Mouse (Mus musculus) heart, embryonic 15.5 days (tissue): ENCODE data around the gene Xirp1. TPM values are rescaled to one million over a fixed set of nuclear protein-coding genes. Genes with fewer than 3 reads are reported as not detected.

Experiments used
- ATAC-seq: fragments of 200-750 bp; cut with Nextera tagmentation; replicated peaks from 2 replicates; pipeline ENCODE4 v1.8.0; 2017; ENCODE audit warnings: low read depth, moderate TSS enrichment; ENCODE audit not compliant: insufficient number of reproducible peaks, insufficient read depth, low FRiP score
- H3K27ac ChIP-seq: fragments of 300-500 bp; sonication (generic); 2 replicates; pipeline ENCODE4 v1.5.1; 2015; ENCODE audit warnings: mild to moderate bottlenecking, inconsistent platforms
- H3K27me3 ChIP-seq: fragments of 300-500 bp; sonication (generic); 2 replicates; pipeline ENCODE4 v1.6.1; 2015; ENCODE audit warnings: inconsistent platforms
- H3K36me3 ChIP-seq: fragments of 300-500 bp; sonication (generic); 2 replicates; pipeline ENCODE4 v1.6.1; 2015; ENCODE audit warnings: mild to moderate bottlenecking, inconsistent platforms
- H3K4me1 ChIP-seq: fragments of 300-500 bp; sonication (generic); replicated peaks from 2 replicates; pipeline ENCODE4 v1.6.1; 2015; ENCODE audit warnings: inconsistent platforms
- H3K4me2 ChIP-seq: fragments of 300-500 bp; sonication (generic); 2 replicates; pipeline ENCODE4 v1.6.1; 2015; ENCODE audit warnings: inconsistent platforms, mild to moderate bottlenecking, moderate library complexity
- H3K4me3 ChIP-seq: fragments of 300-500 bp; sonication (generic); 2 replicates; pipeline ENCODE4 v1.5.1; 2015; ENCODE audit warnings: mild to moderate bottlenecking, inconsistent platforms
- H3K9ac ChIP-seq: fragments of 300-500 bp; sonication (generic); 2 replicates; pipeline ENCODE4 v1.6.1; 2015; ENCODE audit warnings: mild to moderate bottlenecking, inconsistent platforms
- H3K9me3 ChIP-seq: fragments of 300-500 bp; sonication (generic); replicated peaks from 2 replicates; pipeline ENCODE4 v1.6.1; 2016; ENCODE audit warnings: inconsistent platforms
- WGBS: fragments of 180-500 bp; shearing (Covaris S2); methylation state at CpG from one replicate; pipeline ENCODE4 v1.1.7; 2015; ENCODE audit warnings: mixed read lengths; 5-methylcytosine and 5-hydroxymethylcytosine counted together
- polyA plus RNA-seq: library from polyadenylated mRNA; unstranded; fragments of >200 nt; fragmentation: Nextera tagmentation; extraction: Ambion mirVana; gene quantifications from 2 replicates; pipeline ENCODE4 v1.2.1, GENCODE M21; 2015

Xirp1 gene
- polyA plus RNA-seq, result 45.2 and 51.0 TPM in 2 replicates

GRCm38 (mm10) chr9:120023086-120023811, at the start of gene Xirp1:
TSS of gene Xirp1 (minus strand) at chr9:120023598.
- Histone ChIP-seq H3K9me3 (no peaks in the 10 kb centered on the region), H3K36me3 (peaks cover 10% of the 10 kb centered on the region), H3K4me2 (peak within 1 kb of the TSS; percentile 63), H3K27me3 (no peaks in the 10 kb centered on the region), H3K27ac (peak within 1 kb of the TSS; percentile 96), H3K4me1 (peaks cover 64% of the 10 kb centered on the region), H3K9ac (peak within 1 kb of the TSS; percentile 78), H3K4me3 (peak within 1 kb of the TSS; percentile 65)
- ATAC-seq, result peak; percentile 59
- WGBS, result 44% methylated on average over 18 of the region's 18 CpGs

DNA sequence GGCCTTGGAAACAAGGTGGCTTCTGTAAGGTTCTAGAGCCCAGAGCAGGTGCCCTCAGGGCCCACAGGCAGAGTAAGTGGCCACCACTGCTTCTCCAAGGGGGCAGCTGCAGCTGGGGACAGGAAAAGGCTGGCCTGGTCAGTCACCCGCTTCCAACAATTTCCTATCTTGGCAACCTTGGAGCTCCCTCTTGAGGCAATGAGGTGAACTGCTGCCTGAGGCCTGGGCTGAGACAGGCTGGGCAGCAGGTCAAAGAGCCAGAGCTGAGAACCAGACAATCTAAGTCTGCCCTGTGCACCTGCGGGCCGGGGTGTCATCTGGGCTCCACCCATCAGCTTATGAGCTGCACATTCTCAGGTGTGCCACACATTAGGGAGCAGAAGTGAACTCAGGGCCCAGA, 49.8 kb upstream of the Xirp1 start:
- Histone ChIP-seq H3K4me2 (no peak overlapping the region), H3K36me3 (no peaks in the 10 kb centered on the region), H3K9me3 (no peaks in the 10 kb centered on the region), H3K9ac (no peak overlapping the region), H3K4me3 (no peak overlapping the region), H3K27me3 (no peaks in the 10 kb centered on the region), H3K27ac (no peak overlapping the region), H3K4me1 (peaks cover 2% of the 10 kb centered on the region; the same call in 1 of the 2 replicates)
- peak; percentile 47; the same call in 1 of the 2 replicates for ATAC-seq
- WGBS, result 15% methylated on average over 3 of the region's 3 CpGs

DNA sequence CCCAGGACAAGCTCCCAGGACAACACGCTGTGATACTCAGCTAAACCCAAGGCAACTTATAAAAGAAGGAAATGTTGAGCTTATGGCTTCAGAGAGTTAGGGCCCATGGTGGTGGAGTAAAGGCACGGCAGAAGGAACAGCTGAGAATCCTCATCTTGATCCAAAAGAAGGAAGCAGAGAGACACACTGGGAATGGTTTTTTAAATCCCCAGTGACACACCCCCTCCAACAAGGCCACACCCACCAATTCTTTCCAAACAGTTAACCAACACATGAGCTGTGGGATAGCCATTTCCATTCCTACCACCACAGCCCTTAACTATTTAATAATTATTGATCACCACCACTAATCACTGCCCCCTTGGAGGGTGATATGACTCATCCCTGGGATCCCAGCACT, 47.9 kb upstream of the Xirp1 start:
- peaks cover 2% of the 10 kb centered on the region; the same call in 1 of the 2 replicates for H3K4me1 ChIP-seq
- no peaks in the 10 kb centered on the region for H3K36me3 ChIP-seq
- H3K27me3 ChIP-seq, result no peaks in the 10 kb centered on the region
- no peak for ATAC-seq
- H3K4me2 ChIP-seq, result no peak overlapping the region
- no peak overlapping the region for H3K4me3 ChIP-seq
- no peak overlapping the region for H3K9ac ChIP-seq
- H3K9me3 ChIP-seq, result no peaks in the 10 kb centered on the region
- no peak overlapping the region for H3K27ac ChIP-seq
- 79% methylated on average over 2 of the region's 2 CpGs for WGBS

GRCm38 (mm10) chr9:120069779-120070178, 46.4 kb upstream of the Xirp1 start, which contains the start of gene Cx3cr1:
TSS of gene Cx3cr1 (minus strand) at chr9:120069879.
- Histone ChIP-seq H3K9me3 (no peaks in the 10 kb centered on the region), H3K27me3 (no peaks in the 10 kb centered on the region), H3K4me2 (no peak within 1 kb of the TSS), H3K9ac (no peak within 1 kb of the TSS), H3K36me3 (no peaks in the 10 kb centered on the region), H3K4me3 (no peak within 1 kb of the TSS), H3K27ac (no peak within 1 kb of the TSS), H3K4me1 (peaks cover 2% of the 10 kb centered on the region; the same call in 1 of the 2 replicates)
- ATAC-seq, result no peak
- 79% methylated on average over 11 of the region's 11 CpGs for WGBS

DNA sequence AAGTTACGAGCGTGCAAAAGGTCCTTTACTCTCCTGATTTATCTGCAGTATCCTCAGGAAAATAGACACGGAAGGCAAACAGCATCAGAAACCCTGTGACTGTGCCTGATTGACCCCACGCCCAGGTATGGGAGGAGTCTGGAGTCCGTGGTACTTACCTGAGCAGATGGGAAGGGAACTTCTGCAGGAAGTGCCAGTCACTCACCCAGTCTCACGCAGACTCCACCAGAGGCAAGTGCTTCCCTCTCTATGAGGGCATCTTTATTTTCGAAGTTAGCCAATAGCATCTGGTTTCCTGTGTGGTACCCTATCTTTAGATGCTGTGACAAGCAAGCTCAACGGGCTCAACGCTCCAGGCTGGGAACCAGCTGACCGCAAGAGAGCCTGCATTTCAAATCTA, 44.6 kb upstream of the Xirp1 start:
- Histone ChIP-seq H3K36me3 (no peaks in the 10 kb centered on the region), H3K4me3 (no peak overlapping the region), H3K4me2 (no peak overlapping the region), H3K4me1 (peaks cover 2% of the 10 kb centered on the region; the same call in 1 of the 2 replicates), H3K27me3 (no peaks in the 10 kb centered on the region), H3K9me3 (no peaks in the 10 kb centered on the region), H3K9ac (no peak overlapping the region), H3K27ac (no peak overlapping the region)
- 47% methylated on average over 10 of the region's 10 CpGs for WGBS
- ATAC-seq, result no peak

DNA sequence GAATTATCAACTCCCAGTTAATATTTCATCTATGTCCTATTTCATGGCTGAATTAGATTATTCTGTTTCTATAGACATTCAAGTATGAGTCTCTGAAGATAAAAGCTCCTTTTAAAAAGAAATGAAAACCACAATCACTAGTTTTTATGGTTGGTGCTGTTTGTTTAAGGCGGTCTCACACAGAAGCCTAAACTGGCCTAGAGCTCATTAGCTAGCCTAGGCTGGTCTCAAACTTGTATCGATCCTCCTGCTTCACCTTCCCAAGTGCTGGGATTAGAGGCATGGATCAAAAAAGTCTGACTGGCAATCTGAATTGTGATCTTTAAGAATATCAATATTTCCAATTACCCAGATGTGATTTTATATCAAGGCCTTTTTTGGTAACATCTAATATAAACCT, 44.2 kb upstream of the Xirp1 start:
- no peak overlapping the region for H3K4me3 ChIP-seq
- 76% methylated on average over 2 of the region's 2 CpGs for WGBS

GRCm38 (mm10) chr9:120064317-120064716, 40.9 kb upstream of the Xirp1 start:
- ATAC-seq, result no peak
- no peak overlapping the region for H3K9ac ChIP-seq
- no peaks in the 10 kb centered on the region for H3K9me3 ChIP-seq
- 67% methylated on average over 4 of the region's 4 CpGs for WGBS
- no peaks in the 10 kb centered on the region for H3K36me3 ChIP-seq
- no peak overlapping the region for H3K4me2 ChIP-seq
- no peak overlapping the region for H3K4me3 ChIP-seq
- H3K4me1 ChIP-seq, result no peaks in the 10 kb centered on the region
- H3K27me3 ChIP-seq, result no peaks in the 10 kb centered on the region
- no peak overlapping the region for H3K27ac ChIP-seq

More for the DNA sequence above, 44.2 kb upstream of the Xirp1 start:
- H3K9ac ChIP-seq, result no peak overlapping the region
- H3K27me3 ChIP-seq, result no peaks in the 10 kb centered on the region
- H3K4me2 ChIP-seq, result no peak overlapping the region
- no peak for ATAC-seq
- no peaks in the 10 kb centered on the region for H3K4me1 ChIP-seq
- H3K9me3 ChIP-seq, result no peaks in the 10 kb centered on the region
- H3K27ac ChIP-seq, result no peak overlapping the region
- no peaks in the 10 kb centered on the region for H3K36me3 ChIP-seq

- no peak overlapping the region for H3K4me2 ChIP-seq
- no peaks in the 10 kb centered on the region for H3K9me3 ChIP-seq
- 63% methylated on average over 3 of the region's 3 CpGs for WGBS
- H3K27me3 ChIP-seq, result no peaks in the 10 kb centered on the region
- no peak for ATAC-seq
- H3K9ac ChIP-seq, result no peak overlapping the region
- no peaks in the 10 kb centered on the region for H3K4me1 ChIP-seq
- H3K36me3 ChIP-seq, result no peaks in the 10 kb centered on the region
- H3K27ac ChIP-seq, result no peak overlapping the region
- no peak overlapping the region for H3K4me3 ChIP-seq
These were observed 35.3 kb upstream of the Xirp1 start for GRCm38 (mm10) chr9:120058730-120059129.

DNA sequence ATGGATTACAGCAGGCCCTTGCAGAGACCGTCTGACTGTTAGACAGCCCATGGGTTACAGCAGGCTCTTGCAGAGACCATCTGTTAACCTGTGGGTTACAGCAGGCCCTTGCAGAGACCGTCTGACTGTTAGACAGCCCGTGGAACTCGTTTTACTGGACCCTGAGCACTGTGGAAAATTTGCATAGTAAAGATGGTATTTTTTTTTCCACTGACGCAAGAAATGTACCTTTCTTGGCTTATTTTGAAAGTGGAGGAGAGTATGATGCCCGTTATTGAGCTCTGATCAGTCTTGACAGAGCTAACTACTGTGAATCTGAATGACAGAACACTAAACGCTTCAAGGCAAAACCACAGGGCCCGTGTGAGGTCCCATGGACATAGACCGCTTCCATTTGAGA, 32.8 kb upstream of the Xirp1 start:
- ATAC-seq, result no peak
- no peak overlapping the region for H3K4me3 ChIP-seq
- no peaks in the 10 kb centered on the region for H3K36me3 ChIP-seq
- no peaks in the 10 kb centered on the region for H3K4me1 ChIP-seq
- H3K27ac ChIP-seq, result no peak overlapping the region
- no peak overlapping the region for H3K4me2 ChIP-seq
- whole genome bisulfite sequencing, result 73% methylated on average over 9 of the region's 9 CpGs
- H3K9ac ChIP-seq, result no peak overlapping the region
- no peaks in the 10 kb centered on the region for H3K27me3 ChIP-seq
- no peaks in the 10 kb centered on the region for H3K9me3 ChIP-seq

GRCm38 (mm10) chr9:120054545-120055277, 31.3 kb upstream of the Xirp1 start:
- H3K9ac ChIP-seq, result no peak overlapping the region
- no peak overlapping the region for H3K27ac ChIP-seq
- ATAC-seq, result 0 out of 2 replicates have a peak, but pooled peaks have one; percentile 22
- H3K27me3 ChIP-seq, result no peaks in the 10 kb centered on the region; the same call in 1 of the 2 replicates
- no peak overlapping the region for H3K4me3 ChIP-seq
- H3K4me2 ChIP-seq, result no peak overlapping the region
- H3K36me3 ChIP-seq, result no peaks in the 10 kb centered on the region
- WGBS, result 47% methylated on average over 8 of the region's 8 CpGs
- H3K4me1 ChIP-seq, result no peaks in the 10 kb centered on the region
- no peaks in the 10 kb centered on the region for H3K9me3 ChIP-seq

- Histone ChIP-seq H3K9ac (no peak overlapping the region), H3K27ac (no peak overlapping the region), H3K9me3 (no peaks in the 10 kb centered on the region), H3K36me3 (no peaks in the 10 kb centered on the region), H3K4me2 (no peak overlapping the region), H3K4me1 (peaks cover 6% of the 10 kb centered on the region; the same call in 1 of the 2 replicates), H3K4me3 (no peak overlapping the region), H3K27me3 (no peaks in the 10 kb centered on the region; the same call in 1 of the 2 replicates)
- WGBS, result 12% methylated on average over 3 of the region's 3 CpGs
- ATAC-seq, result no peak
These were observed 26.0 kb upstream of the Xirp1 start for GRCm38 (mm10) chr9:120049407-120049806.
